Mouse (Mus musculus) heart, postnatal 36 days (tissue): Measurements from ENCODE around the gene Wfikkn2. TPM values are rescaled to one million over a fixed set of nuclear protein-coding genes. Genes with fewer than 3 reads are reported as not detected.
"Not testable (repeated sequence)": the region's sequence is repeated elsewhere in the genome, so short reads cannot be mapped to it uniquely, and the experiment has no call there.

ENCODE experiments used
- DNase-seq, 2 experiments: peaks; one replicate each; pipeline ENCODE4 v3.0.0; 2021 to 2022
- intact Hi-C: fragments of 180-260 bp; cut with DNase I; formaldehyde crosslinking; loops from one replicate; pipeline ENCODE4 v1.15.1; 2025
- total RNA-seq, 2 experiments: library from RNA; stranded (reverse); gene quantifications; 2 replicates each; pipeline ENCODE4 v1.2.3; 2021

The Wfikkn2 gene
- 1 to 10 TPM; 4.0 to 4.2 TPM for total RNA-seq

GRCm38 (mm10) chr11:94245955-94246788 is at the start of gene Wfikkn2:
TSS of gene Wfikkn2 (minus strand) at chr11:94246005.
- intact Hi-C loops: no loop called here
- DNase-seq: no peak

GRCm38 (mm10) chr11:94294996-94295845 is 49.4 kb upstream of the Wfikkn2 start:
- no peak for DNase-seq
- intact Hi-C loops: no loop called here

GRCm38 (mm10) chr11:94290062-94290740 is 44.4 kb upstream of the Wfikkn2 start:
- intact Hi-C loops: no loop called here

GRCm38 (mm10) chr11:94287105-94287504 is 41.3 kb upstream of the Wfikkn2 start:
- no peak for DNase-seq
- intact Hi-C loops: no loop called here

More at GRCm38 (mm10) chr11:94290062-94290740, 44.4 kb upstream of the Wfikkn2 start:
- no peak for DNase-seq

- intact Hi-C loops: no loop called here
- no peak for DNase-seq
These were observed 40.2 kb upstream of the Wfikkn2 start for GRCm38 (mm10) chr11:94285886-94286574.

GRCm38 (mm10) chr11:94283536-94284099 is 37.8 kb upstream of the Wfikkn2 start:
- intact Hi-C loops: no loop called here
- DNase-seq: no peak

- intact Hi-C loops: no loop called here
- DNase-seq: no peak
These were observed 36.5 kb upstream of the Wfikkn2 start for GRCm38 (mm10) chr11:94282291-94282690.

GRCm38 (mm10) chr11:94281199-94282181 is 35.7 kb upstream of the Wfikkn2 start, which contains the start of gene Gm21885:
TSS of gene Gm21885 (plus strand) at chr11:94281873.
- intact Hi-C loops: no loop called here
- peak; percentile 20 to 31 for DNase-seq

GRCm38 (mm10) chr11:94276869-94277337 is 31.1 kb upstream of the Wfikkn2 start:
- DNase-seq: peak; percentile 88 to 89
- intact Hi-C loops: loop anchor here (1.0 to 2.0 kb wide), 2 partner anchors 41 to 148 kb away; no protein-coding TSS in a partner anchor

GRCm38 (mm10) chr11:94275686-94276085 is 29.9 kb upstream of the Wfikkn2 start:
- intact Hi-C loops: loop anchor here (2.0 kb wide), 1 partner anchor 147 kb away; no protein-coding TSS in a partner anchor

GRCm38 (mm10) chr11:94275226-94275625 is 29.4 kb upstream of the Wfikkn2 start:
- intact Hi-C loops: no loop called here
- no peak for DNase-seq

More at GRCm38 (mm10) chr11:94275686-94276085, 29.9 kb upstream of the Wfikkn2 start:
- no peak for DNase-seq

GRCm38 (mm10) chr11:94274206-94274867 is 28.5 kb upstream of the Wfikkn2 start:
- intact Hi-C loops: no loop called here
- DNase-seq: no peak

- DNase-seq: no peak
- intact Hi-C loops: no loop called here
These were observed 27.4 kb upstream of the Wfikkn2 start for GRCm38 (mm10) chr11:94272960-94273927.

GRCm38 (mm10) chr11:94271015-94271414 is 25.2 kb upstream of the Wfikkn2 start:
- intact Hi-C loops: no loop called here
- DNase-seq: no peak

- no peak for DNase-seq
- intact Hi-C loops: no loop called here
These were observed 24.1 kb upstream of the Wfikkn2 start for GRCm38 (mm10) chr11:94269906-94270305.

- intact Hi-C loops: no loop called here
- no peak for DNase-seq
These were observed 23.0 kb upstream of the Wfikkn2 start for GRCm38 (mm10) chr11:94268761-94269160.

- intact Hi-C loops, DNase-seq: not testable (repeated sequence)
These were observed 20.4 kb upstream of the Wfikkn2 start for GRCm38 (mm10) chr11:94266155-94266554.
